ENCODE assay signal across 12 mouse cellular contexts in the genomic region with DNA sequence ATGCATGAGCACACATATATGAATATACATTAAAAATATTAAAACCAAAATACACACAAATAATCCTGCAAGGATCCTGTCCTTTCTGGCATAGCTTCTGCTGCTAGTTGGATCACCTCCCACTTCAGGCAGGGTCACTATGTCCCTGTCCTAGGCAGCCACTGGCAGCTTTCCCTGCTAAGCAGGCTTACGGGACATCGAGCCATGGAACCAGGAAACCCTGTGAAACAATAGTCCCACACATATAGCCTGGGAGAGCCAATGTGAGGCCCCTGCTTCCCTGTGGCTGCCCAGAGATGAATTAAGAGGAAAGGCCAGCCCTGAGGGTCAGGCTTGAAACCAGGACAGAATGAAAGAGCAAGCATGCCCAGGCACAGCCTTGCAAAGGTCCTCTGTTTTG. TPM values are rescaled to one million over a fixed set of nuclear protein-coding genes. Genes with fewer than 3 reads are reported as not detected.
A peak's percentile ranks its signal among the peaks of the same experiment; 100 is the strongest.
DNase-seq lines count a peak whose midpoint lies in the region; ATAC-seq and TF ChIP-seq lines count a peak whose summit lies in the region.
"Had no signal": no experiment of that assay in that cellular context is flagged by ENCODE, and none has a peak within 500 bp of the region (broad histone marks: within the 10 kb centered on the region; RNA-seq: fewer than 3 reads in every experiment).

No protein-coding gene starts in this region.

- no peak overlapping the region for H3K9ac ChIP-seq in kidney, embryonic 16.5 days (replicated peaks; ENCODE audit: low read length)
- no peak overlapping the region for H3K9ac ChIP-seq in stomach, postnatal 0 days (ENCODE audit: low read length)
- H3K9ac ChIP-seq: liver, postnatal 0 days had no signal

- no peak for TF ChIP-seq EP300 in stomach, postnatal 0 days (optimal IDR thresholded peaks at IDR 0.05)

- no peak overlapping the region for H3K27ac ChIP-seq in kidney, embryonic 16.5 days (ENCODE audit: low read length)
- H3K27ac ChIP-seq in stomach, postnatal 0 days (replicated peaks), result no peak overlapping the region
- H3K27ac ChIP-seq in midbrain, embryonic 10.5 days (replicated peaks), result no peak overlapping the region

- no peak overlapping the region for H3K4me2 ChIP-seq in kidney, embryonic 16.5 days (replicated peaks; ENCODE audit: low read depth, low read length)
- no peak overlapping the region for H3K4me2 ChIP-seq in stomach, postnatal 0 days (replicated peaks; ENCODE audit: low read depth)

- H3K4me1 ChIP-seq in kidney, embryonic 16.5 days (ENCODE audit: insufficient read depth, low read length), result no peaks in the 10 kb centered on the region
- H3K4me1 ChIP-seq in stomach, postnatal 0 days (replicated peaks; ENCODE audit: control insufficient read depth, insufficient read depth), result no peaks in the 10 kb centered on the region; the same call in 1 of the 2 replicates
- 0 out of 2 replicates have a peak, but pooled peaks cover 4% of the 10 kb centered on the region for H3K4me1 ChIP-seq in midbrain, embryonic 10.5 days

- H3K36me3 ChIP-seq in kidney, embryonic 16.5 days (ENCODE audit: insufficient read depth, low read length), result no peaks in the 10 kb centered on the region
- no peaks in the 10 kb centered on the region for H3K36me3 ChIP-seq in stomach, postnatal 0 days (ENCODE audit: control insufficient read depth, insufficient read depth, low read length)
- no peaks in the 10 kb centered on the region for H3K36me3 ChIP-seq in midbrain, embryonic 10.5 days

- H3K9me3 ChIP-seq in kidney, embryonic 16.5 days (ENCODE audit: low read length), result no peaks in the 10 kb centered on the region
- no peaks in the 10 kb centered on the region for H3K9me3 ChIP-seq in stomach, postnatal 0 days (ENCODE audit: control insufficient read depth, low read length)
- H3K9me3 ChIP-seq in midbrain, embryonic 10.5 days (replicated peaks), result no peaks in the 10 kb centered on the region
- H3K9me3 ChIP-seq: megakaryocyte, embryonic 14.5 days had no signal

- H3K4me3 ChIP-seq in kidney, embryonic 16.5 days (ENCODE audit: low read length), result no peak overlapping the region
- H3K4me3 ChIP-seq in stomach, postnatal 0 days (ENCODE audit: low read depth, low read length), result no peak overlapping the region
- H3K4me3 ChIP-seq in midbrain, embryonic 10.5 days, result no peak overlapping the region
- H3K4me3 ChIP-seq: erythroblast, embryonic 14.5 days; megakaryocyte, embryonic 14.5 days had no signal

- peak; percentile 21 for DNase-seq in kidney, postnatal 10 days
- DNase-seq in adrenal gland, postnatal 36 days, result peak; percentile 68 to 78
- peak; percentile 58 to 68 for DNase-seq in cerebellum, postnatal 36 days
- DNase-seq in stomach, postnatal 0 days (ENCODE audit: low spot score), result no peak
- DNase-seq in urinary bladder, postnatal 14 days (ENCODE audit: low spot score), result no peak
- no peak for DNase-seq in midbrain, embryonic 10.5 days (ENCODE audit: low spot score)
- DNase-seq: left cerebral cortex, postnatal 4 days; liver, postnatal 0 days; right cerebral cortex, adult 18-20 months had no signal

- no peaks in the 10 kb centered on the region for H3K27me3 ChIP-seq in kidney, embryonic 16.5 days (ENCODE audit: insufficient read depth, low read length)
- no peaks in the 10 kb centered on the region for H3K27me3 ChIP-seq in stomach, postnatal 0 days (ENCODE audit: control insufficient read depth, insufficient read depth, low read length)
- H3K27me3 ChIP-seq in midbrain, embryonic 10.5 days (ENCODE audit: low read depth, poor library complexity, severe bottlenecking), result no peaks in the 10 kb centered on the region
- H3K27me3 ChIP-seq: megakaryocyte, embryonic 14.5 days had no signal

- ATAC-seq in kidney, embryonic 16.5 days (ENCODE audit: low FRiP score, low TSS enrichment), result no peak
- peak; percentile 40; the same call in 1 of the 2 replicates for ATAC-seq in stomach, postnatal 0 days (ENCODE audit: low FRiP score, low TSS enrichment)
- ATAC-seq: liver, postnatal 0 days had no signal

- 57% methylated on average over 2 of the region's 2 CpGs for WGBS in kidney, embryonic 16.5 days
- WGBS in stomach, postnatal 0 days, result 41% methylated on average over 2 of the region's 2 CpGs
- 59% methylated on average over 2 of the region's 2 CpGs for WGBS in midbrain, embryonic 10.5 days

- TF ChIP-seq CTCF in stomach, postnatal 0 days (IDR thresholded peaks at IDR 0.05; ENCODE audit: low read depth), result no peak

RNA-seq across cellular contexts. Expression of gene Tmem229b, which starts 35.8 kb away (rescaled TPM):
- 4.7 and 5.3 TPM in 2 replicates for polyA plus RNA-seq in kidney, embryonic 16.5 days (2015; fragmentation: Nextera tagmentation; extraction: Ambion mirVana)
- total RNA-seq in adrenal gland, postnatal 36 days (2021), result 10 to 100 TPM in 1 of 2 experiments, 1 to 10 TPM in 1; 7.2 to 10.1 TPM
- polyA plus RNA-seq in stomach, postnatal 0 days (2015; fragmentation: Nextera tagmentation; extraction: Ambion mirVana), result 4.7 and 4.9 TPM in 2 replicates
- polyA plus RNA-seq in midbrain, embryonic 10.5 days (2016; fragmentation: Nextera tagmentation; extraction: Ambion mirVana), result 5.3 and 6.1 TPM in 2 replicates

RNA-seq across cellular contexts. Expression of gene Plekhh1, which starts 57.3 kb away (rescaled TPM):
- 6.5 and 7.4 TPM in 2 replicates for polyA plus RNA-seq in kidney, embryonic 16.5 days (2015; fragmentation: Nextera tagmentation; extraction: Ambion mirVana)
- 1 to 10 TPM; 1.5 to 2.2 TPM for total RNA-seq in adrenal gland, postnatal 36 days (2021)
- polyA plus RNA-seq in stomach, postnatal 0 days (2015; fragmentation: Nextera tagmentation; extraction: Ambion mirVana), result 6.1 and 6.9 TPM in 2 replicates
- 7.9 and 8.4 TPM in 2 replicates for polyA plus RNA-seq in midbrain, embryonic 10.5 days (2016; fragmentation: Nextera tagmentation; extraction: Ambion mirVana)
- polyA plus RNA-seq: erythroblast, embryonic 14.5 days had no signal

Comparison
In these comparisons a context has a peak if more than half of its experiments do, and no peak if none do; other contexts are left out.
1. DNase-seq: peak in kidney, postnatal 10 days (single experiment), adrenal gland, postnatal 36 days (2 of 2) and cerebellum, postnatal 36 days (2 of 2); none in stomach, postnatal 0 days (single experiment), urinary bladder, postnatal 14 days (single experiment) and midbrain, embryonic 10.5 days (single experiment).